Mouse (Mus musculus) lung, postnatal 0 days (tissue): ENCODE measurements around the gene Strip1.

Experiments
- CTCF ChIP-seq: IDR thresholded peaks from 2 replicates; pipeline ENCODE4 v1.5.1; 2016; ENCODE audit warnings: antibody characterized with exemption, mild to moderate bottlenecking
- EP300 ChIP-seq: IDR thresholded peaks from 2 replicates; pipeline ENCODE4 v1.6.1; 2016; ENCODE audit warnings: antibody characterized with exemption, mild to moderate bottlenecking, control low read depth

DNA sequence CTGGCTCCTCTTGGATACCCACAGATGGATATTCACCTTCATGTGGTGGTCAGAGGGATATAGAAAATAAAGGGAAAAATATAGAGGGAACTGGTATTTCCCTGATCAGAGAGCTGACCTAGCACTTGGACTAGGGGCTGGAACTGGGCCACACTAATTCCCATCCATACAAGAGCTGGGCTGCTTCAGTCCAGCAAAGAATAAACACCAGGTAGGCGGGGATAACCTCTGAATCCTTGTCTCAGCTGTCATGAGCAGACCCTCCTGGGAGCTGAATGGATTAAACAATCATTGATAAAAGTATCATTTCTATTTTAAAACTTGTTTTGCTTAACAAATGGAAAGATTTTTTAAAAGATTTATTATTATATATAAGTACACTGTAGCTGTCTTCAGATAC lies 39.9 kb downstream of the Strip1 start:
- TF ChIP-seq CTCF, result no peak
- TF ChIP-seq EP300, result no peak
